Mouse (Mus musculus) left cerebral cortex, adult 9 months (tissue): ENCODE measurements around the gene Rnf44.

Experiments used
- DNase-seq, 2 experiments: peaks; one replicate each; pipeline ENCODE4 v3.0.0; 2022; ENCODE audit warnings: low spot score in 2 of 2

Gene Rnf44

DNA sequence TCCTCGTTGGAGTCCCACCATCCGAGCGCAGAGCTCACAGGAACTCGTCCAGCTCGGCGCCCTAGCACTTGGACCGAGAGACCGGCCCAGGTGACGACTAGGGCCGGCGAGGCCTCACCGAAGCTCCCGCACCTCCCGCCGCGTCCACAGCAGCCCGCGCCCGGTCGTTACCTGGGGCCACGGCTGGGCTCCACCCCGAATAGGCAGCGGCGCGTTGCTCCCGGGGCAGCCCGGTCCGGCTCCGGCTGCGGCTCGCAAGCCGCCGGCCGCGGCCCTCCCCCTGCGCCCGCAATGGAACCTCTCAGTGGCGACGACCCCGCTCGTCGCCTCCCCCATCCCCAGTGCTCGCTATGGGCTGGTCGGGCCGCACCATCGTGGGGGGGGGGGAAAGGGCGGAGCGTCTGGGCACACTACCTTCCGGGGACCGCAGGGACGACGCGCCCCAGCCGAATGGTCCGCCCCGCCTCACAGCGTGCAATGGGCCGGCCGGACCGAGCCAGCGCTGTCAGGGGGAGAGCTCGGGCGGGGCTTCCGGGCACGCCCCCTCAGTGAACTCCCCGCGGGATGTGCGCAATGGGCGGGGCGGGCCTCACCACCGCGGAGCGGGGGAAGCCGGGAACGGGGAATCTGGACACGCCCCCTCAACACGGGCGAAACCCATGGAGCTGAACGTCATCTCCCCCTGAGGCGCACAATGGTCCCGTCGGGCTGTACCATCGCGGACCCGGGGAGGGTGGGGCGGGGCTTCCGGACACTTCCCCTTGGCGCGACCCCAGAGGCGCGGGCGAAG is at the start of gene Rnf44:
TSS of gene Rnf44 (minus strand) at position 350 of the 790 bp plus-strand sequence.
- DNase-seq, result peak; percentile 97 to 99

DNA sequence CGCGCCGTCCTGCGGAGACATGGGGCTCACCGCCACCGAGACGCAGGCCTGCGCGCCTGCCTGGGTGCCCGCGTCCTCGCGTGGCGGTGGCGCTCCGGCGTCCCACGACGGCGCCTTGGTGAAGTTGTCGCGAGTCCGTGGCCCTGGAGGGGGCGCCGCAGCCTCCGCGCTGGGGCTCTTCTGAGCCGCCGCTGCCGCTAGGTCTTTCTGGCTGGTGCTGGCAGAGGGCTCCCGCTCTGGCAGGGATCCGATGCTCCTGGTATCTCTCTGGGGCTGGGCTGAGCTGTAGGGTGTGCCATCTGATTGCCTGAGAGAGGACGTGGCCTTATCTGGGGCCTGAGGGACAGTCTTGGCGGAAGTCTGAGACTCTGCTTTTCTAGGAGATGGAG is 44.5 kb upstream of the Rnf44 start:
- no peak for DNase-seq

GRCm38 (mm10) chr13:54737488-54738212 is 43.9 kb upstream of the Rnf44 start:
- no peak for DNase-seq

GRCm38 (mm10) chr13:54736931-54737330 is 43.2 kb upstream of the Rnf44 start:
- DNase-seq, result no peak

GRCm38 (mm10) chr13:54726131-54726530 is 32.4 kb upstream of the Rnf44 start:
- no peak for DNase-seq

GRCm38 (mm10) chr13:54723143-54723542 is 29.4 kb upstream of the Rnf44 start:
- no peak for DNase-seq

DNA sequence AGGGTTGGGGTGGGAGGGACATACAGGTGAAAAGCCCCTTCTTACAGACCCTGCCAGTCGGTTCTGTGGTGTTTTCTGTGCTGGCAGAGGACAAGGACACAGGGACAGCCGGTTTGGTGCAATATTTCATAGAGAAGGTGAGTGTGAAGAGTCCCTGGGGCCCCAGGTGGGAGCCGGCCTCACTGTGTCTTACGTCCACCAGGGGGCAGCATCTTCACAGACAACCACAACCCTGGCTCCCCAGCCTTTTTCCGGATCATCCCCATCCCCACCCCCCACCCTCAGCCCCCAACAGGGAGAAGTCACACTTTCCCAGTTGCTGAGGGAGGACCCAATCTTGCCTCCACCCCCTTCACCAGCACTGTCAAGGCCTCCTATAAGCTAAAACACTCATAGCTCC is 23.2 kb upstream of the Rnf44 start:
- DNase-seq, result peak in 1 of 2 experiments; percentile 71

DNA sequence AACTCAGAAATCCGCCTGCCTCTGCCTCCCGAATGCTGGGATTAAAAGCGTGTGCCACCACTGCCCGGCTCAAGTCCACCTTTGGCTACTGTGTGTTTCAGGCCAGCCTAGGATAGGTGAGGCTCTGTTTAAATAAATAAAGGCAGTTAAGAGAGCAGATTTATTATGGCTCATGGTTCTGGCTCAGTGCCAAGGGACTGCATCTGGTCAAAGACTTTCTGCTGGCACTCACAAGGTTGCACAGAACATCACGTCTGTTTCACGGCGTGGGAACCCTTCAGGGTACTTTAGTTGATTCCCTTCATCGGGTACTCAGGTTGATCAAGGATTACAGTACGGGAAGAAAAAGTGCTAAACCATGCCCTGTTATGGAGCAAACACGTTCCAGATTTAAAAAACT is 21.3 kb upstream of the Rnf44 start:
- DNase-seq, result no peak

GRCm38 (mm10) chr13:54714393-54714792 is 20.7 kb upstream of the Rnf44 start:
- no peak for DNase-seq

DNA sequence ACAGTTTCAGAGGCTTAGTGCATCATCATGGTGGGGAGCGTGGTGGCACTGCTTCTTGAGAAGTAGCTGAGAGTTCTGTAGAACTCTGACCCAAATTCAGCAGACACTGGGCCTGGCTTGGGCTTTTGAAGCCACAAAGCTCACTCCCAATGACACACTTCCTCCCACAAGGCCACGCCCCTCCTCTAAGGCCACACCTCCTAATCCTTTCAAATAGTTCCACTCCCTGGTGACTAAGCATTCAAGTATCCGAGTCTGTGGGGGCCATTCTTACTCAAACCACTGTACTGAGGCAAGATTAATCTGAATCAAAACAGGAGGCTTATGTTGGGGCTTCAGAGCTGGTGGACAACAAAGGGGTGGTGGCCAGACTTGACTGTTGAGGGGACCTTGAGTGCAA is 17.2 kb upstream of the Rnf44 start:
- DNase-seq, result no peak

- no peak for DNase-seq
These were observed 11.2 kb upstream of the Rnf44 start for GRCm38 (mm10) chr13:54704890-54705289.

DNA sequence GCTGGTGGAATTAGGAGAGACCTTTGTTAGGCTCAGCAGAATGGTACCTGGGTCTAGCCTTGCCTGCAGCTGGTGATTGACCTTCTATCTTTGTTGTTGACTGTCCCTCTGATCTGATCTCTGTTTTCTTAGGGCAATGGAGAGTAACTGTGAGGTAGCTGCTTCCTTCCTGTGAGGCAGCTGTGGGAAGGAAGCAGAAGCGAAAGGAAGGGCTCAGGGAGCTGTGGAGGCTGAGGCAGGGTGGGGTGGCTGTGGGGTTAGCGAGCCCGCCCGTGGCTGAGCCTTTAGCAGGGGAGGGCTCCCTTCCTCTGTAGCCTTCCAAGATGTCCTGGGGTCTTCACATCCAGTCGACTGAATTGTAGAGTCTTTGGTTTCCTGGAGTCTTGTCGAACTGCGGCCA is 8.8 kb upstream of the Rnf44 start:
- no peak for DNase-seq

- no peak for DNase-seq
These were observed 7.5 kb upstream of the Rnf44 start, which contains the start of gene Cdhr2 for GRCm38 (mm10) chr13:54701243-54701642. Gene Cdhr2, plus strand, starts transcription at chr13:54701461.

DNA sequence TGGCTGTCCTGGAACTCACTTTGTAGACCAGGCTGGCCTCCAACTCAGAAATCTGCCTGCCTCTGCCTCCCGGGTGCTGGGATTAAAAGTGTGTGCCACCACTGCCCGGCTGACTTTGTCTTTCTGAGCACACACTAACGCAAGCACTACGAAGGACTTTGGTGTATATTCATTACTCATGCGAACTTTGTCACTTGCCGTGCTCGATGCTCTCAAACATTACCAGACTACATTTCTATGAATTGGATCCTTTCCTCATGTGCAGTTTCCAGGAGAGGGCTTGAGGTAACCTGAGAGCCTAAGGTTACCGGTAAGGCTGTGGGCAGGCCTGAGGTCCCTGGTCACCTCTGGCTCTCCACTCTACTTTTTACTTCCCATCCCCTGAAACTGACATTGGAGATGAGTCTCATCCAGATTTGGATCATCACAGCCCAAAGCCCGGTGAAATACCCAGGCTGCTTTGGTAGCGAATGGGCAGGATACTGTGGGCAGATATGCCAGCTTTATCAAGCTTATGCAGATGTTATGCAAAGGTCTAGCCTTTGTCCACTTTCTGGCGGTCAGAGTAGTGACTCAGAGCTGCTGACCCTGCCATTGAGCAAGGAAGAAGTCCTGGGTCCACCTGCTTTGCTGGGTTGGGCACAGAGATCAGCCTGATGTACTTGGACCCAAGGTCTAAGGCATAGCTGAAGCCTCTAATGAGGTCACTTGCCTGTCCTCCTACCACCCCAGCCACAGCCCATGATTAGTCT is 1.9 kb upstream of the Rnf44 start:
- no peak for DNase-seq

DNA sequence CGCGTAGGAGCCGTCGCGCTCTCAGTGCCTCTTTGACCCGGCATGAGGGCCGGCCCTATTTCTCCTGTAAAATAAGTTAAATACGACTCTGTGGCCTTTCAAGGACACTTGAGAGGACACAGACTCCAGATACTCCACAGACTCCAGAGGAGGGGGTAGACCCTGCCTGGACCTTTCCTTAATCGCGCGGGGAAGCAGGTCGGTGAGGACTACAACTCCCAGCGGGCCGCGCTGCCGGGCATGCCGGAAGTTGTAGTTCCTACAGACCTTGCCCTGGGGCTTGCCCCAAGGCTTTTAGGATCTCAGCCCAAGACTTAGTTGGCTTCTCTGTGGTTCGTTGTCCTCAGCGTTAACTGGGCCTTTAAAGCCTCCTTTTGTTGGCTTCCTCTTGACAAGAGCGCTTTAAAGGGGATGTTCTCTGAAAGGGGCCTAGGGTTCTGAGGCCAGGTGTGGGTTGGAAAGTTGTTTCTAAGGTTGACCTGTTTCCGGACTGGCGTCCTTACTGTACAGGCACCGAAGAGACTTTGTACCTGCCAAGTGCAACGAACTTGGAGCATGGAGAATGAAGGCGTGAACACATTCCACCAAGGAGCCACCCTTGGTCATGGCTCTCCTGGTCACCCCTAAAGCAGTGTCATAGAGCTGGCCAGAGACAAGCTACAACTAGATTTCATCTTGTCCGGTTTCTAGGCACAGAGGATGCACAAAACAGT is 797 bp upstream of the Rnf44 start:
- peak; percentile 76 to 90 for DNase-seq

DNA sequence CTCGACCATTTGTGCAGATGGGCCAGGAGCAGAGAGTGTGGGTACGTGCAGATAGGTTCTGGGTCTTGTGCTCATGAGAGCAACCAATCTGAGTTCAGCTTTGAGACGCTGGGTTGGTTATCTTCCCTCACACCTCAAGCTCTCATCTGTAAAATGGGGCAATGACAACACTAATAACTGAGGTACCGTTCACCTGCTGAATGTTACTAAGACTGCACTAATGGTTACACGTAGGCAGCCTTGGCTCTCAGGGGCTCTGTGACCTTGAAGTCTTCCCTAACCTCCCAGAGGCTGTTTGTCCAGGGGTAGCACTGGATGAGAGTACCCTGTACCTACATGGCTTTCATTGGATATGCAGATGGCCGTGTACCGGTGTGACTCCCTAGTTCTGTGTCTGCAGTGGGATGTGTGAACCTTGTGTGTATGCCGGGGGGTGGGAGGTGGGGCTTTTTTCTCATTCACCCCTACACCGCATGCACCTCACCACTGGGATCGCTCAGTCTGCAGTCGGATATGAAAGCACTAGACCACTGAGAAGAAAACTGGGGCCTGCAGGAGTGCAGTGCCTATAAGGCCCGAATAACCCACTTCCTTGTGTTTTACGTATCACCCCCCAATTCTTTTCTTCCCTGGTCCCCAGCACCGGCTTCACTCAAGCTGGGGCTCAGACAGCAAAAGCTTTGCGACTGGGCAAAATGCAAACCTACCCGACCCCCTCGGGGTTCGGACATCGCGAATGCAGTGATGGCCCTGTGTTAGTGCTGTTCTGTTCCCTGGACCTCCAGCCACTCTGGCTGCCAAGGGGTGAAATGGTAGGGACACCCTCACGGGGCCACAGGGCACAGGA is 773 bp downstream of the Rnf44 start:
- no peak for DNase-seq

- no peak for DNase-seq
These were observed 2.0 kb downstream of the Rnf44 start for GRCm38 (mm10) chr13:54691737-54692136.

- no peak for DNase-seq
These were observed 3.5 kb downstream of the Rnf44 start for GRCm38 (mm10) chr13:54690151-54690740.

DNA sequence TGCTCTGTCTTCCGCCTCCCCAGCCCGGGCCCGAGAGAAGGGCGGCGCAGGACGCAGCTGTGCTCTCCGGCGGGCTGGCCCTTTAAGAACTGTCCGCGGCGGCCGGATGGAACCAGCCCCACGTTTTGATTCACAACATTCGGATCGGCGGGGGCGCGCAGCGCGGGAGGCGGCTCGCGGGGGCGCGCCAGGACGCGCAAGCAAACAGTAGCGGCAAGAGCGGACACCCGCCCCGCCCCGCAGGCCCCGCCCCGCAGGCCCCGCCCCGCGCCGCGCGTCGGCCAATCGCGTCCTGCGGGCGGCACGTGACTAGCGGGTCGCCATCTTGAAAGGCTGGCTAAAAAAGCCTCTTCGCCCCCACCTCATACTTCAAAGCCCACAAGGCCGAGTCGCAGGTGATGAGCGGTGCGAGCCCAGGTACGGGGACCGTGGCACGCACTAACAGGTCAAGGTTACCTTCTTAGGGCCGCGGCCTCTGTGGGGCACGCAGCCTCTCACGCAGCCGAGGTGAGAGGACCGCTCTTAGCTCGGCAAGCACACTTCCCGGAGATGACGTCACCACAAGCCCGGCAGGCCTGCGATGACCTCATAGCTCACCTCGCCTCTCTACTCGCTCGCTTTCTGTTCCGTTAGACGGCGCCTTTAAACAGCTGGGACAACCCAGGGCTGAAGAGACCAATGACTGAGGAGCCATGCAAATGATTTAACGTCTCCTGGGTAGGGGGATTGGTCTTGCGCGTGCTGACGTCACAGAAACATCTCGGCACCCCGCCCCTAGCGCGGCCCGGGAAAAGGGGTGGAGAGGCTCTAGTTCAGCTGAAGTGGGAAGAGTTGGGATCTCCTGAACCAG is 5.9 kb downstream of the Rnf44 start:
- peak; percentile 92 to 98 for DNase-seq
